Mouse (Mus musculus): ENCODE data around the gene Dusp10.

Gene Dusp10

DNA sequence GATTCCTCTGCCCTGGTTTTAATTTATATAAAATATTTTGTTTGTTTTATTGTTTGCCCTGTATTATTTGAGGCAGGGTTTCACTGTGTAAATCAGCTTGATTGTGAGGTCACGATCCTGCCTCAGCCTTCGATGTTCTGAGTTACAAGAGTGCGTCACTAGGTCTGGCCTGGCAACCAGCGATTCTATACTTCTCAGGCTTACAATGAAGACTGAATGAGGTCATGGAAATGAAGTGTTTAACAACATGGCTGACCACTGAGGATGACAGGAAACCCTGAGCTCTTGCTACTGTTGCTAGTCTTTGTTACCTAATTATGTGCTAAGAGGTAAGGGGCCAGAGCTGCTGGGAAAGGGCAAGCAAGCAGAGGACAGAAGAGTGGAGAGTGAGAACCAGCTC is at the start of gene Dusp10:
Dusp10 (plus strand) TSS at position 197 of the 400 bp plus-strand sequence.
- no peak for DNase-seq

- no peak for DNase-seq
Observed at GRCm38 (mm10) chr1:183965341-183965740, 47.8 kb upstream of the Dusp10 start.

DNA sequence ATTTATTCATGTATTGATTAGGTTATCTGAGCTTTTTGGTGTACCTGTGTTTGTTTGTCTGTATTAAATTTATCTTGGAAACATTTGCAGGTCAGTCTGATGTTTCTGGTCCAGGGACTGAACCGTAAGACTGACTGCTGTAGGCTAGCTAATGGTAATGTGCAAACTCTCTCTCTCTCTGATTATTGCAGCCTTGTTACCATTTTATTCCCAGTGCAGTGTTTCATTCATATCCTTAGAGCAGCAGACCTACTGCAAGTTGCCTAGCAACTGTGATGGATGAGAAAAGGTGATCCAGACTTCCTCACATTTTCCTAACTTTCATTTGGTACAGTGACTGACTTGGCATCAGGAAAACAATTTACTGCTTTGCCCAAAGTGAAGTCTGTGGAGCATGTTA is 43.8 kb upstream of the Dusp10 start:
- DNase-seq = no peak

DNA sequence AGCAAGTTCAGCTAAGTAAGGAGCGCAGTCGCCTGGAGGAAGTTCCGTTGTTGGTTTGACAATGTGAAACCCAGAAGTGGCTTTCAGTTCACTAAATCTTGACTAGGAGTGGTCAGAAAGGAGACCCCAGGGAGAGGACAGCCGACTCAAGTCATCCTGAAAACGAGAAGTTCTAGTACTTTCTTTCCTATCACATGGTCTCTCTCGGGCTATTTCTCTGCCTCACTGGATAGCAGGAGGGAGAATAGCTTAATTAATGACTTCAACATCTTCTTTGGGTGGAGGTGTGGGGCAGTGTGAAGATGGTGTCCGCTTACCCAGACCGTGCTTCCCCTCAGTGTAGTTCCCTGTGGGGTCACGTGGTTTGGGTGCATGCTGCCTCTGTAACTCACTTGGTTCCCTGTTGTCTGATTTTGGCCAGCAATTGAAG is 33.3 kb upstream of the Dusp10 start:
- DNase-seq = no peak

DNA sequence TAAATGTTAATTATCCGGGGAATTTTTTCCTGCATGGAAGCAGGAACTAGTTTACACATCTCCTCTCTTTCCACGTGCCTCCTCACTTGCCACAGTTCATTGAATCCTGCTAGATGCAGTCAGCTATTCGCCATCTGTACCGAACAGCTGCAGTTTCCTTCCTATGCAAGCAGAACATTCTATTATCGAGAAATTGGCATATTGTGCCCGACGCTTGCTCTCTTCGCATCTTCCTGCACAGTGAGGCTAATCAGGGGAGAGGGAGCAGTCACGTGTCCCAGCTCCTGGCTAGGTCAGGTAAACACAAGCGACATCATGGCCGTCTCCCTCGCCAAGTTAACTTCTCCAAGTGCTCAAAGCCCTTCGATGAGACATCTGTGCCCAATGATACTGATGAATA is 31.0 kb upstream of the Dusp10 start:
- DNase-seq = no peak

GRCm38 (mm10) chr1:183987711-183988245 is 25.3 kb upstream of the Dusp10 start:
- DNase-seq = no peak

DNA sequence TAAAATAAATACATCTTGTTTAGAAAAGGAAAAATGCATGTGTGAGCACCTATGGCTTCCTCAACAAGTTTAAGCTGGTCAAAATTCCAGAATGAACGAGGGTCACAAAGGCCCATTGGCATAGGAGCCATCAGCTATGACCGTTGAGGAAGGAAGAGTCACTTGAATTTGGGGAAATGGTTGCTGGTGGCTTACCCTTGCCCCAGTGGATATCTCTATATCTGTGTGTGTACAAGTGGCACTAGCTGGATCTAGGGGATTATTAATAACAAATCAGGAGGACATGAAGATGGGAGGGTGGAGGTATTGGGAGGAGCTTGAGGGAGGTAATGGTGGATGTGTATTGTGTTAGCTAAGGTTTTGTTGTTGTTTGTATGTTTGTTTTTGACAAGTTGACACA is 21.2 kb upstream of the Dusp10 start:
- no peak for DNase-seq

DNA sequence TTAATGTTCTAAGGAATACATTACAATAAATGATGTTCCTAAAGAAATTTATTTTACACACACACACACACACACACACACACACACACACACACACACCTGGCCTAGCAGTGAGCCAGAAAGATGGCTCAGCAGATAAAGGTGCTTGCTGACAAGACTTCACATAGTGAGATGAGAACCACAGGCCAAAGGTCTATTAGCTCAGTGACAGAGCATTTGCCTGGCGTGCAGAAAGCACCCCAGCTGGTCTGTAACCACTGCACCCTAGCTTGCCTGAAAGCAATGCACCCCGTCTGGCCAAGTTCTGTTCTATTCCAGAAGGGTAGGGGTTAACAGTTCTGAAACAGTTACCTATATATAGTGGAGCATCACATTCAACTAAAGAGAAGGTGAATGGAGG is 15.9 kb upstream of the Dusp10 start:
- DNase-seq = no peak

DNA sequence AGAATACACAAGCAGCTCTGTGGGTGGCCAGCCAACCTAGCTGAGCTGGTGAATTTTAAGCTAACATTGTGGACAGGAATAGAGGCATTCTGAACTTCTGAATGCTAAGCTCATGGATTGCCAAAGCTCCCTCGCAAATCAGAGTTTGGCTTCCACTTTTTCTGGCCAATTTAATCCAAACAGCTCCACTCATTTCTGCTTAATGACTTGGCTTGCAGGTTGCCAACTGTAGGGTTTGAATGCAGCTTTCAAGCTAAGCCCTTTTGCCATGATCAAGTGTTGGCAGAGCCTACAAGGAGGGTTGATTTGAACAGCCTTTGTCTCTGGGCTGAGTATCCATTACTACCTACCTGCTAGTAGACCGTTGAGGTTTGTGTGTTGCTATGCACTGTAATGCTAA is 10.6 kb upstream of the Dusp10 start:
- DNase-seq = no peak

DNA sequence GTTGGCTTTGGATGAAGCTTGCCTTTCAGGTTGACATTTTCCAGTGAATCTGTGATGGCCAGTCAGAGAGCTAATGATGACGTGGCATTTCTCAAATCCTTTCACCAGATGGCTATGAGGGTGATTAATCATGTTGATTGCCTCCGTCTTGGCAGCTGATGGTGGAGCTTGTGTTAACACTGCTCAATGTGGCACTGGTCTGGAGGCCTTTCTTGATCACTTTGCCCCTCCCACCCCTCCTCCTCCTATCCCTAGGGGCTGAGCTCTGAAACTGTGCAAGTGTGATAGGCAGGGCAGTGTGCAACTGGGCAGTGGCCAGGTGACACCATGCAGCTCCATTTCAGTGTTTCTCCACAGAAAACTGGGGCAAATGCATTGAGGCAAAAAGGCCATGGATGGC is 8.8 kb upstream of the Dusp10 start:
- no peak for DNase-seq

DNA sequence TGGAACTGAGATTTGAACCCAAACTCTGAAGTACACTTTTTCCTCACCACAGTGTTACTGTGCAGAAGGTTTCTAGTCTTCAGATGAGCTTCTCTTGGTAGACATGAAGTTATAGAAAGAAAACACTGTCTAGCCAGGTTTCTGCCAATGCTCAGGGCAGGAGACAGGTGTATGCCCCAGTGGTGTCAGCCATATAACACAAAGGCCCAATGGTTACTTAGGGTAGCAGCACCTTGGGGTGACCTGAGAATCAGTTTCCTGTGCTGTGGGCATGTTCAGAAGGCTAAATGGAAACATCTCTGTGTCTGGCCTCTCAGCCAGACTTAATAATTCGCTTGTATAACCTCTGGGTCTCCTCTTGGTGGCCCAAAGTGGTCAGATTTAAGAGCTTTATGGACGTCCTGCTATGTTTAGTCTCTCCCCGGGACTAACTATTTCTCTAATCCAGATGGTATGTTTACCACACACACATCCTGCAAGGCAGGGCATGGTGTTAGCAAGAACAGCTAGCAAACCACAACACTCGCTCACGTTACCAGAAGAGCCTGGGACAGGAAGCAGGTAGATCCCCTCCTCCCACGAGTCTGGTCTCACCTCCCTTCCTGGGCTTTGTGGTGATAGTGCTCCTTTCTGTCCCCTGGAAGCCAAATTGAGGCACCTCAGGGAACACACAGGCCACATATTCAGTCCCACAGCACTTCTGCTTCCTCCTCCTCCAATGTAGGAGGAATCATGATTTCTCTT is 7.6 kb upstream of the Dusp10 start:
- DNase-seq = no peak

DNA sequence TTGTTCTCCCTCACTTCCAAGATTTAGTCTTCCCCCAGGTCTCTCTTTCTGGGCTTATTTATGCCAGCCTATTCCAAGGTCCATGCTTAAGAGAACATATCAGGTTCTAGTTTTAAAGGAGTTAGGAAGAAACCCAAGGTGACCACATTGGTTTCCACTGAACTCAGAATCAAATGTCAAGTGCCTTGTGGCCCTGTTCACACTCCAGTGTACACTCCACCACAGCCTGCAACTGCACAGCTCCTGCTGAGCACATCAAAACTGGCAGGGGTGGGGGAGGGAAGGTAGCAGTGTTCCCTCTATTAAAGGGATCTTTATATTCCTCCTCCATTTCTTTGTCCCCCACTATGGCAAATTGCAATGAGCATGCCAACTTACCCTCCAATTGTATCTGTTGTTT is 7.0 kb upstream of the Dusp10 start:
- no peak for DNase-seq

- DNase-seq = no peak
Observed at GRCm38 (mm10) chr1:184011311-184011710, 1.8 kb upstream of the Dusp10 start.

DNA sequence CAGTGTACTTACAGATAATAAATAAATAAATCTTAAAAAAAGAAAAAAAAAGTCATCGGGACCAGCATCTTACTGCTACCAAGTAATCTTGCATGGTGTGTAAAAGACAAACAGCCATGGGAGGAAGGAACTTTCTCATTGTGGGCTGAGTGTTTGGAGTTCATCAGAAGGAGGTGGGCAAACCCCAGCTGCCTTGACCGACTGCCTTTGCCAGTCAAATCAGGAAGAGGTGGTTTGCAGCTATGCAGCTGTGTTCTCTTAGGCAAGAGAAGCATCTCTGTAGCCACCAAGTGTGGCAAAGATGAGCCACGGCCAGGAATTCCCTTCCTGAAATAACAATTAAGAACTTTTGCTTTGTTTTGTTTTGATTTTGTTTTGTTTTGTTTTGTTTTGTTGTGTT is 989 bp downstream of the Dusp10 start:
- no peak for DNase-seq

- DNase-seq = no peak
Observed at GRCm38 (mm10) chr1:184015995-184016730, 3.1 kb downstream of the Dusp10 start.

GRCm38 (mm10) chr1:184017606-184018005 is 4.5 kb downstream of the Dusp10 start:
- DNase-seq = no peak

DNA sequence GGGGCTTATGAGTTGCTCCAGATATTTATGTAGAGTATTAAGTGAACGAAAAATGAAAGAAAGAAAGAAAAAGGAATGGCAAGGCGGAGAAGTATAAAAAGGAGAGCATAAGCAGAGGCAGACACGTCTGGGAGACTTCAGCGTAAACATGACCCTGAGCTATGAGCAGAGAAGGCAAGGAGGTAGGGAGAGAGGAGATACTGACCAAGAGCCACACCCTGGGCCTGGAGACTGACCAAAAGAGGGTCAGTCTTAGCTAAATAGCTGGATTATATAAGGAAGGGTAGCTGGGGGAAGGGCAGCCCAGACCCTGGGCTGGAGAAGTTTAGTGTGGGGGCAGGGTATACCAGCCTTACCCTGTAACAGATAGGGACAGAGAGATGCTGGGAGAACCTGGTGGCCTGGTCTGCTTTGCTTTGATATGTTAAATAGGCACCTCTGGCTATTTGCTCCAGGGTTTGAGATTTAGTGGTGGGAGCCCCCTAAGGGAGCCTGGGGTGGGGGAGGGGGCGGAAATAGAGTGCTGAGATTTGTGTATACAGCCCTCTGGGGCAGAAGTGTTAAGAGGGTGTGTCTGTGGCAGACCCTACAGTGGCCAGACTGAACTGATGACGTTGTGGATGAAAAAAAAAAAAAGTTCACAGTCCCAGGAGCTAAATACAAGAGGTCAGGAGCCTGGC is 6.1 kb downstream of the Dusp10 start:
- DNase-seq = no peak

- no peak for DNase-seq
Observed at GRCm38 (mm10) chr1:184019722-184020107, 6.6 kb downstream of the Dusp10 start.

DNA sequence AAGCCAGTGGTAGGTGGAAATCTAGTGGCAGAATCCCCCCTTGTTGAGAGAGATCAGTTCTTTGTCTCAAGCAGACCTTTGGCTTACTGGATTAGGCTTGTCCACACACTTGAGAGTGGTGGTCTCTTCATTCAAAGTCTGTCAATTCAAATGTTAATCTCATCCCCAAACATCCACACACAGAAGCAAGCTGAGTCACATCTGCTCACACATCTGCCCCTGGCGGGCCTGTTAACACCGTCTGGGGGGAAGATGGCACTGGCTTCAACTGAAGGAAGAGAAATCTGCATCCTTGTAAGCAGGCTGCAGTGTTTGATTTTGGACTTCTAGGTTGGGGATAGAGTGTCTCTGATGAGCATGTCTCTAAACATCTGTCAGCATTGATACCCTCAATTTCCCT is 10.9 kb downstream of the Dusp10 start:
- no peak for DNase-seq

GRCm38 (mm10) chr1:184024631-184025030 is 11.5 kb downstream of the Dusp10 start:
- DNase-seq = no peak

GRCm38 (mm10) chr1:184025079-184025478 is 12.0 kb downstream of the Dusp10 start:
- DNase-seq = no peak

DNA sequence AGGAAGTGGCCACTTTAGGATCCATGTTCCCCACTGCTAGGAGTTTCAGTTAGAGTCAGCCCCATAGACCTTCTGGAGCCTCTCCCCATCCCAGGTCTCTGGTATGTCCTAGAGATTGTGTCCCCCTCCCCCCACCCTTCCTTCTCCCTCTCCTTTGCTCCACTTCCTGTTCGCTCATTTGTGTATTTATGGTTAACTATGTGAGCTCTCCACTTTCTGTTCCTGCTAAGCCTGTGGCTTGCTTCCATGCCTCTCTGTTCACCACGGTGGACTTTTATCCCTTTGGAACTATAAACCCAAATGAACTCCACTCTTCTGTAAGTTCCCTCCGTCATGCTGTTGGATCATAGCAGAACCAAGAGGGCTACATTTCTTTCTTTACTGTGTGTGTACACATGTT is 13.9 kb downstream of the Dusp10 start:
- no peak for DNase-seq

DNA sequence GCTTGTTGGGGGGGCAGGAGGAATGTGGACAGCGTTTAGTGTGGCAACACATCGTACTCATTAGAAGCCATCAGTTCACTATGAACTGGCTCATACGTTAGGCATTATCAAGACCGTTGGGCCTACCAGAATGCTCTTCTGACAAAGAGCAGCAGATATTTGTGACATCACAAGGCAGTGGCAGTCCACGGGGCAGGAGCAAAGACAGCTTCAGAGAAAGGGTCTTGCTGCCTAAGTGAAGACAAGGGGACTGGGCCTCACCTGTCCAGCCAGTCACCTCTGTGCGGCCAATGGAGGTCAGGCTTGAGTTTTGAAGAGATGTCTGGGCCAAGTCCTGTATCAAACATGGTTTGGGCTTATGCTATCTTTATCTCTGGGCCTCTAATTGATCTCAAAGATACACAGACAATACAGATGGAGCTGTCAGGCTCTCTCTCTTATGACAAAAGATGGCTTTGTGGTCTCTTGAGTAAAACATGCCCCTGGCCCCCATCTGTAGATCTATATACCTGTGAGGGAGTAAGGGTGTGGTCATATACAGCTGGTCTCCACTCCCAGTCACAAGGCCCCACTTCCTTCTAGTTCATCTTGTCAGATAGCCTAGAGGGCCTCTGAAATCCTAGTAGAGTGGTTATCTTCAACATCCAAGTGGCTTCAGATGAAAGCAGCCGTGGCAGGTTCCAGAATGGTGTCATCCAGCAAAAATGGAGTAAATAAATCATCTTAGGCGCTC is 17.1 kb downstream of the Dusp10 start:
- DNase-seq = no peak

All from cerebellum, adult 9-11 months (tissue).